Mouse (Mus musculus) cortical plate, adult 2 months (tissue): ENCODE results near the gene Pknox2.

ENCODE experiments used
- CTCF ChIP-seq: fragments of 200-500 bp; IDR thresholded peaks from 2 replicates; pipeline ENCODE4 v1.5.1; 2011; ENCODE audit warnings: mild to moderate bottlenecking, control low read depth, low read length; ENCODE audit not compliant: insufficient read depth; ENCODE audit errors: extremely low read depth
- POLR2A ChIP-seq: fragments of 200-500 bp; IDR thresholded peaks from 2 replicates; pipeline ENCODE4 v1.6.1; 2011; ENCODE audit warnings: mild to moderate bottlenecking, low read length, control low read depth; ENCODE audit not compliant: insufficient read depth; ENCODE audit errors: extremely low read depth

DNA sequence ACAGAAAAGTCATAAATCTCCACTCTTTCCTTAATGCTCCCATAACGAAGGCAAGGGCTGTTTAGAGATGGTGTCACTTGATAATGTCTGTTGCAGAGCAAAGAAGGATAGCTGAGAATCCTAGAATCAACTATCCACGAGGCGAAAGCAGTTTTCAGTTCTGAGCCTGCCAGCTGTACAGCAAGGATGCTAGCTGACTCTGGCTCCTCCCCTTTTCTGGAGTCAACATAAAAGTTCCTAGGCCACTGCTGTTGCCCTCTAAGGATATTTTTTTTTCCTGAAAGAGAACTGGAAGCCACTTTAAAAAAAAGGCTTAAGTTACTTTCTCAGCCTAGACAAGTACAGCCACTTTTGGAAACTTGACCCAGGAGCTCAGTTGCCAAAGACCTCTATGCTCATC is 176.1 kb downstream of the Pknox2 start:
- no peak for TF ChIP-seq POLR2A
- TF ChIP-seq CTCF, result no peak
